Mouse (Mus musculus): ENCODE measurements at regions not wholly inside any gene's neighbourhood (a gene's known extent, or its start where the extent isn't known, plus 50 kb on each side); places are given as distances from the start of the nearest gene placed in this dataset.

GRCm38 (mm10) chr3:118480515-118481248 is 81.2 kb upstream of the Dpyd start:
- Histone ChIP-seq H3K4me2 (ENCODE audit: low read depth, low read length, poor library complexity, severe bottlenecking) (no peak overlapping the region), H3K4me3 (ENCODE audit: low read depth, low read length) (no peak overlapping the region), H3K27me3 (ENCODE audit: insufficient read depth, low read length) (no peaks in the 10 kb centered on the region), H3K36me3 (ENCODE audit: insufficient read depth, low read length) (no peaks in the 10 kb centered on the region), H3K9me3 (ENCODE audit: low read length) (no peaks in the 10 kb centered on the region), H3K4me1 (ENCODE audit: insufficient read depth, low read length) (no peaks in the 10 kb centered on the region), H3K9ac (replicated peaks; ENCODE audit: low read length, poor library complexity, severe bottlenecking) (no peak overlapping the region), H3K27ac (ENCODE audit: low read depth, low read length) (no peak overlapping the region)
- ATAC-seq (ENCODE audit: low FRiP score): no peak
- TF ChIP-seq CTCF (IDR thresholded peaks at IDR 0.05): no peak
- DNase-seq (ENCODE audit: low spot score): no peak
- WGBS: 66% methylated on average over 8 of the region's 8 CpGs

GRCm38 (mm10) chr3:118485966-118486365 is 76.0 kb upstream of the Dpyd start:
- TF ChIP-seq CTCF (IDR thresholded peaks at IDR 0.05): no peak
- H3K36me3 ChIP-seq (ENCODE audit: insufficient read depth, low read length): no peaks in the 10 kb centered on the region
- 70% methylated on average over 2 of the region's 2 CpGs for WGBS
- no peak overlapping the region for H3K4me2 ChIP-seq (ENCODE audit: low read depth, low read length, poor library complexity, severe bottlenecking)
- H3K9ac ChIP-seq (replicated peaks; ENCODE audit: low read length, poor library complexity, severe bottlenecking): no peak overlapping the region
- H3K27ac ChIP-seq (ENCODE audit: low read depth, low read length): no peak overlapping the region
- no peaks in the 10 kb centered on the region for H3K4me1 ChIP-seq (ENCODE audit: insufficient read depth, low read length)
- no peak for DNase-seq (ENCODE audit: low spot score)
- no peak overlapping the region for H3K4me3 ChIP-seq (ENCODE audit: low read depth, low read length)
- H3K27me3 ChIP-seq (ENCODE audit: insufficient read depth, low read length): no peaks in the 10 kb centered on the region
- H3K9me3 ChIP-seq (ENCODE audit: low read length): no peaks in the 10 kb centered on the region
- ATAC-seq (ENCODE audit: low FRiP score): no peak

GRCm38 (mm10) chr3:118487408-118487807 is 74.5 kb upstream of the Dpyd start:
- Histone ChIP-seq H3K4me3 (ENCODE audit: low read depth, low read length) (no peak overlapping the region), H3K4me1 (ENCODE audit: insufficient read depth, low read length) (no peaks in the 10 kb centered on the region), H3K27ac (ENCODE audit: low read depth, low read length) (no peak overlapping the region), H3K9me3 (ENCODE audit: low read length) (no peaks in the 10 kb centered on the region), H3K36me3 (ENCODE audit: insufficient read depth, low read length) (no peaks in the 10 kb centered on the region), H3K4me2 (ENCODE audit: low read depth, low read length, poor library complexity, severe bottlenecking) (no peak overlapping the region), H3K9ac (replicated peaks; ENCODE audit: low read length, poor library complexity, severe bottlenecking) (no peak overlapping the region), H3K27me3 (ENCODE audit: insufficient read depth, low read length) (no peaks in the 10 kb centered on the region)
- TF ChIP-seq CTCF (IDR thresholded peaks at IDR 0.05): no peak
- no peak for DNase-seq (ENCODE audit: low spot score)
- no peak for ATAC-seq (ENCODE audit: low FRiP score)
- 57% methylated on average over 8 of the region's 8 CpGs for WGBS

GRCm38 (mm10) chr3:118491101-118491500 is 70.8 kb upstream of the Dpyd start:
- Histone ChIP-seq H3K9me3 (ENCODE audit: low read length) (no peaks in the 10 kb centered on the region), H3K27ac (ENCODE audit: low read depth, low read length) (no peak overlapping the region), H3K27me3 (ENCODE audit: insufficient read depth, low read length) (no peaks in the 10 kb centered on the region), H3K4me2 (ENCODE audit: low read depth, low read length, poor library complexity, severe bottlenecking) (no peak overlapping the region), H3K36me3 (ENCODE audit: insufficient read depth, low read length) (no peaks in the 10 kb centered on the region), H3K9ac (replicated peaks; ENCODE audit: low read length, poor library complexity, severe bottlenecking) (no peak overlapping the region), H3K4me3 (ENCODE audit: low read depth, low read length) (no peak overlapping the region), H3K4me1 (ENCODE audit: insufficient read depth, low read length) (no peaks in the 10 kb centered on the region)
- 100% methylated on average over 1 of the region's 1 CpGs for WGBS
- ATAC-seq (ENCODE audit: low FRiP score): no peak
- no peak for DNase-seq (ENCODE audit: low spot score)
- TF ChIP-seq CTCF (IDR thresholded peaks at IDR 0.05): no peak

GRCm38 (mm10) chr3:118491871-118492270 is 70.1 kb upstream of the Dpyd start:
- Histone ChIP-seq H3K36me3 (ENCODE audit: insufficient read depth, low read length) (no peaks in the 10 kb centered on the region), H3K4me2 (ENCODE audit: low read depth, low read length, poor library complexity, severe bottlenecking) (no peak overlapping the region), H3K9me3 (ENCODE audit: low read length) (no peaks in the 10 kb centered on the region), H3K9ac (replicated peaks; ENCODE audit: low read length, poor library complexity, severe bottlenecking) (no peak overlapping the region), H3K4me1 (ENCODE audit: insufficient read depth, low read length) (no peaks in the 10 kb centered on the region), H3K4me3 (ENCODE audit: low read depth, low read length) (no peak overlapping the region), H3K27ac (ENCODE audit: low read depth, low read length) (no peak overlapping the region), H3K27me3 (ENCODE audit: insufficient read depth, low read length) (no peaks in the 10 kb centered on the region)
- TF ChIP-seq CTCF (IDR thresholded peaks at IDR 0.05): no peak
- DNase-seq (ENCODE audit: low spot score) (no peak), ATAC-seq (ENCODE audit: low FRiP score) (no peak)
- WGBS: 91% methylated on average over 5 of the region's 5 CpGs

GRCm38 (mm10) chr3:118494611-118495010 is 67.3 kb upstream of the Dpyd start:
- H3K4me1 ChIP-seq (ENCODE audit: insufficient read depth, low read length): no peaks in the 10 kb centered on the region
- DNase-seq (ENCODE audit: low spot score) (no peak), ATAC-seq (ENCODE audit: low FRiP score) (no peak)
- no peak overlapping the region for H3K9ac ChIP-seq (replicated peaks; ENCODE audit: low read length, poor library complexity, severe bottlenecking)
- no peaks in the 10 kb centered on the region for H3K9me3 ChIP-seq (ENCODE audit: low read length)
- H3K27me3 ChIP-seq (ENCODE audit: insufficient read depth, low read length): no peaks in the 10 kb centered on the region
- whole genome bisulfite sequencing: 90% methylated on average over 1 of the region's 1 CpGs
- no peak overlapping the region for H3K4me2 ChIP-seq (ENCODE audit: low read depth, low read length, poor library complexity, severe bottlenecking)
- TF ChIP-seq CTCF (IDR thresholded peaks at IDR 0.05): no peak
- H3K36me3 ChIP-seq (ENCODE audit: insufficient read depth, low read length): no peaks in the 10 kb centered on the region
- H3K27ac ChIP-seq (ENCODE audit: low read depth, low read length): no peak overlapping the region
- no peak overlapping the region for H3K4me3 ChIP-seq (ENCODE audit: low read depth, low read length)

All from midbrain, postnatal 0 days (tissue).